Mouse (Mus musculus) stomach, postnatal 0 days (tissue): Measurements from ENCODE around the gene Creb5. TPM values are rescaled to one million over a fixed set of nuclear protein-coding genes. Genes with fewer than 3 reads are reported as not detected.

Source experiments
- ATAC-seq: fragments of 200-750 bp; cut with Nextera tagmentation; 2 replicates; pipeline ENCODE4 v1.8.0; 2017; ENCODE audit not compliant: low FRiP score, low TSS enrichment
- DNase-seq: peaks from one replicate; pipeline ENCODE4 v3.0.0-alpha.2; 2016; ENCODE audit warnings: low spot score
- H3K27ac ChIP-seq: fragments of 300-500 bp; sonication (generic); replicated peaks from 2 replicates; pipeline ENCODE4 v1.5.1; 2014; ENCODE audit warnings: mild to moderate bottlenecking, control low read depth
- H3K27me3 ChIP-seq: fragments of 300-500 bp; sonication (generic); 2 replicates; pipeline ENCODE4 v1.6.1; 2014; ENCODE audit warnings: low read length; ENCODE audit not compliant: control insufficient read depth, insufficient read depth
- H3K36me3 ChIP-seq: fragments of 300-500 bp; sonication (generic); 2 replicates; pipeline ENCODE4 v1.6.1; 2014; ENCODE audit warnings: low read length, mixed read lengths; ENCODE audit not compliant: control insufficient read depth, insufficient read depth
- H3K4me1 ChIP-seq: fragments of 300-500 bp; sonication (generic); replicated peaks from 2 replicates; pipeline ENCODE4 v1.6.1; 2014; ENCODE audit warnings: antibody characterized with exemption; ENCODE audit not compliant: control insufficient read depth, insufficient read depth
- H3K4me2 ChIP-seq: fragments of 300-500 bp; sonication (generic); replicated peaks from 2 replicates; pipeline ENCODE4 v1.6.1; 2014; ENCODE audit warnings: low read depth, mild to moderate bottlenecking, control low read depth, moderate library complexity
- H3K4me3 ChIP-seq: fragments of 300-500 bp; sonication (generic); 2 replicates; pipeline ENCODE4 v1.5.1; 2014; ENCODE audit warnings: low read depth, low read length, control low read depth
- H3K9ac ChIP-seq: fragments of 300-500 bp; sonication (generic); 2 replicates; pipeline ENCODE4 v1.6.1; 2014; ENCODE audit warnings: mild to moderate bottlenecking, low read length, control low read depth, mixed read lengths
- H3K9me3 ChIP-seq: fragments of 300-500 bp; sonication (generic); 2 replicates; pipeline ENCODE4 v1.6.1; 2016; ENCODE audit warnings: low read length; ENCODE audit not compliant: control insufficient read depth
- CTCF ChIP-seq: IDR thresholded peaks from 2 replicates; pipeline ENCODE4 v1.5.1; 2016; ENCODE audit warnings: antibody characterized with exemption, low read depth, mild to moderate bottlenecking, moderate library complexity
- EP300 ChIP-seq: optimal IDR thresholded peaks from 2 replicates; pipeline ENCODE3; 2016; ENCODE audit warnings: antibody characterized with exemption
- WGBS: fragments of 180-500 bp; shearing (Covaris S2); extraction: QIAGEN DNeasy Blood & Tissue Kit; methylation state at CpG from one replicate; pipeline ENCODE4 v1.1.7; 2014; 5-methylcytosine and 5-hydroxymethylcytosine counted together
- polyA plus RNA-seq: library from polyadenylated mRNA; unstranded; fragments of >200 nt; fragmentation: Nextera tagmentation; extraction: Ambion mirVana; gene quantifications from 2 replicates; pipeline ENCODE4 v1.2.1, GENCODE M21; 2015

Gene Creb5
- polyA plus RNA-seq, 1 experiment from 2014 or later, result 3.2 TPM

DNA sequence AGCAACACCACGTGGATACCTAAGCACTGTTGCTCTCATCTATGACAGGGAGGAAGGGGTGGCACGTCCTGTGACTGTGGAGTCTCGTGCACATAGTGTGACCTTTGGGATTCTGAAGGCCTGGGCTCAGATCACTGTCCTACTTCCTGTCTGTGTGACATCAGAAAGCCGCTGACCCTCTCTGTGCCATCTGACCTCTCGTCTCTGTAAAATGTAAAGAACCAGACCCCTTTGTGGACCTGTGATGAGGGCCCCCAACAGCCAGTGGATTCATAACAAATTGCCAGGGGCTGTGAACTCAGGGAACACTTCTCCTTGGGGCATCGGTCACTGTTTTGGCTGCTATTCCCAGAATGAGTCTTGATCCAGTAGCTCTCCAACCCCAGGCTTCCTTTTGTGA is 289.8 kb downstream of the Creb5 start:
- TF ChIP-seq EP300 (no peak), CTCF (no peak)
- Histone ChIP-seq H3K9ac (no peak overlapping the region), H3K27ac (no peak overlapping the region), H3K4me2 (no peak overlapping the region), H3K4me3 (no peak overlapping the region), H3K4me1 (no peaks in the 10 kb centered on the region), H3K27me3 (no peaks in the 10 kb centered on the region), H3K36me3 (no peaks in the 10 kb centered on the region), H3K9me3 (no peaks in the 10 kb centered on the region)
- ATAC-seq, result no peak
- no peak for DNase-seq
- 89% methylated on average over 6 of the region's 6 CpGs for WGBS

DNA sequence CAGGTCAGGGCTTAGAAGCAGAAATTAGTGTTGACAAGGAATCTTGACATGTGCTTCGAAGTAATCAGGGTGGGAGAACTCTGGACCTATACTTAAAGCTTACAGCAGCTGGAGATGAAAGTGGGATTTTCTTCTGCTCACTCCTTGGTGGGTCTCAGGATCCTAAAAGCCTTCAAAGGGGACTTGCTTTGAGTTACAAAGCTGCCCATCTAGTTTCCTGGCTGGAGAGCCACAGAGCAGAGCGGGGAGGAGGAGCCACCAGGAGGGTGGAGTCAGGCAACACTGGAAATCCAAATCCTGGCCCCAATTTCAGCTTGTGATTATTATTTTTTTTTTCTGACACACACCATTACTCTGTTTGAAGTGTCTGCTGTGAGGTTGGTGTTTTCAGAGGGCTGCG is 290.7 kb downstream of the Creb5 start:
- DNase-seq (no peak), ATAC-seq (no peak)
- Histone ChIP-seq H3K27ac (no peak overlapping the region), H3K9ac (no peak overlapping the region), H3K4me1 (no peaks in the 10 kb centered on the region), H3K9me3 (no peaks in the 10 kb centered on the region), H3K27me3 (no peaks in the 10 kb centered on the region), H3K4me2 (no peak overlapping the region), H3K4me3 (no peak overlapping the region), H3K36me3 (no peaks in the 10 kb centered on the region)
- no peak for TF ChIP-seq EP300
- TF ChIP-seq CTCF, result no peak
- 74% methylated on average over 3 of the region's 3 CpGs for WGBS

DNA sequence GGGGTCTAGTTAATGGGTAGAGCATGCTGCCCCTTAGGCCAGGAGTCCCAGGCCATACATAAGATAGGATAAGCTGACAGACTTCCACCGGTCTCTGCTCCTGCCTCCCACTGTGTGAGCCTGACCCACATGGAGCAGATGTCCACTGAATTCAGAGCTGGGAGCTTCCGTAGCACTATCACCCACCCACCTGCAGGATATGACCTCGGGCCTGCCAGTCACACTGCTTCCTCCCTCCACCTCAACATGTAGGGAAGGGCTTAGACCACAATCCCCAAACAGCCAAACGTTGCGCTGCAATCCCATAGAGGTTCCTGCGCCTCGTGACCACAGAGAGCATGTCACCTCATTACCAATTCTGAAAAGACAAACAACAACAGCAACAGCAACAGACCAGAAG is 293.3 kb downstream of the Creb5 start:
- WGBS, result 86% methylated on average over 7 of the region's 7 CpGs
- ATAC-seq (no peak), DNase-seq (no peak)
- Histone ChIP-seq H3K4me3 (no peak overlapping the region), H3K27me3 (no peaks in the 10 kb centered on the region), H3K27ac (no peak overlapping the region), H3K9ac (no peak overlapping the region), H3K9me3 (no peaks in the 10 kb centered on the region), H3K4me1 (no peaks in the 10 kb centered on the region), H3K4me2 (no peak overlapping the region), H3K36me3 (no peaks in the 10 kb centered on the region)
- TF ChIP-seq CTCF (no peak), EP300 (no peak)

DNA sequence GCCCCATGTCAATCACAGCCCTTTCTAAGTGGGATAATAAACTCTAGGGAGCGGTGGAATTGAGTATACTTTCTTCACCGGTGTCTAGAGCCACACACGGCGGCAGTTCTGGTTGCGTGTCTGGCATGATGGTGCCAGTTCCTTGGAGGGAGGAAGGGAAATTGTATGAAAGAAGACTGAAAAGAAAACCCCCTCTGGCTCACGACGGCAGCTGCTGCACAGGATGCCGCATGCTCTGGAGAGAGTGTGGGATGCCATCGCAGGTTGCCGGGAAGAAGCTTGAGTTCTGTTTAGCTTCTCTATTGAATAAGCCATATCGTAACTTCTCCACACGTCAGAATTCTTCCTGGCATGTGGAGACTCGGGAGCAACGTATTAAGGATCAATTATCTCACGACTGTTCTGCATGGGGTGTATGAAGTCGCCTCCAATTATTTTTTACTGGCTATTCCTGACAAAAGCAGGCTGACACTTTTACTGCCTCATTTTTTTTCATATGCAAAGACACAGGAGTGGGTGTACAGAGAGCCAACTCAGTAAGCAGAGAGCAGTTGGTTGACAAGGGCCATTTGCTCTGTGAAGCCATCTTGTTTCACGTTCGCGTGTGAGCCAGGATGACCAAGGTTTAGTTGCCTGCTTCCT is 296.3 kb downstream of the Creb5 start:
- no peak for DNase-seq
- Histone ChIP-seq H3K27me3 (no peaks in the 10 kb centered on the region), H3K4me1 (no peaks in the 10 kb centered on the region), H3K36me3 (no peaks in the 10 kb centered on the region), H3K9me3 (no peaks in the 10 kb centered on the region), H3K27ac (no peak overlapping the region), H3K4me3 (no peak overlapping the region), H3K4me2 (no peak overlapping the region), H3K9ac (no peak overlapping the region)
- TF ChIP-seq CTCF (no peak), EP300 (no peak)
- 72% methylated on average over 19 of the region's 19 CpGs for WGBS
- no peak for ATAC-seq

DNA sequence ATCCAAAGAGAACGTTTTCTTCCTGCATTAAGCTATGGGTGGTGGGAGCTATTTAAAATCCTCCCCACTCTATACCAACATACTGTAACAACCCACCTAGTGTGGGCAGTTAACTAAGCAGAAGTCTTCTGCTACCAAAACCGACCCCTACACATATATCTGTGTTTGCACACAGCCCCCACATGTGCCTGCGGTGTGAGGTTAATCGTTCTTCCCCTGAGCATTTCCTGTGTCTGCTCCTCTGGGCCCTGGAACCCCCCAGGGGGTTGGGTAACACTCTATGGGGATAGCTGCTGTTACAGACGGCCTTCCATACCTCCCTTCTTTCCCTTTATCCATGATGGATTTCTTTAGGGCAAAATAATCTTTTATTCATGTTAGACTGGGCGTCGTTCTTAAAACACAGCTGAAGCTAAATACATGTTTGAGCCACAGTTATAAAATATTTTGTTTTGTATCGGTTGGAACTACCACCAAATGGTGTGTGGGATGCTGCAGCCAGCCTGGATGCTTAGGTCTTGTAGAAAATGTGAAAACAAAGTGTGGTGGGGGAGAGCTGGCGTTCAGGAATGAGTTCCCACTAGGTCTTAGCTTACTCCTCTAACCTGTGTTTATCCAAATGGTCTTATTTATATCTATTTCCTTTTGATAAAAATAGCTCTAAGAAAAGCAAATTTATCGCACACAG is 297.8 kb downstream of the Creb5 start:
- 51% methylated on average over 10 of the region's 10 CpGs for WGBS

DNA sequence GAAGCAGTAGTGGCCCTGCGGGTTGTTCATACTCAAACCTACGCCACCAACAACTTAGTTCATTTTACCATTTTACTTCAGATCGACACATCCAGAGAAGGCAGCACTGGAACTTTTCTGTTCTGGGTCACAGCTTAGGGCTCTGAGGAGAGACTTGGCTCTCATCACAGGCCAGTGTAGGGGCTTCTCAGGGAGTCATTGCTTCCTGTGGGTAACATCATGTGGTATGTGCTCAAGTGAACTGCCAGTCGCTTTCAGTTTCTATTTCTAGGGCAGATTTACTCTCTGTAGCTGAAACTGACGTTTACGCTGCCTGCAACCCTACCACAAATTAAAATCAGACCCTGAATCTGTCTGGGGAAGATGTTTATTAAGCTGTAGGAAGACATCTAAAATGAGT is 302.7 kb downstream of the Creb5 start:
- no peak overlapping the region for H3K9ac ChIP-seq
- 75% methylated on average over 6 of the region's 6 CpGs for WGBS
- no peaks in the 10 kb centered on the region for H3K9me3 ChIP-seq
- H3K4me3 ChIP-seq, result no peak overlapping the region
- H3K4me2 ChIP-seq, result no peak overlapping the region
- no peaks in the 10 kb centered on the region for H3K36me3 ChIP-seq
- ATAC-seq, result no peak
- H3K4me1 ChIP-seq, result no peaks in the 10 kb centered on the region
- DNase-seq, result no peak
- H3K27ac ChIP-seq, result no peak overlapping the region
- no peaks in the 10 kb centered on the region for H3K27me3 ChIP-seq
- no peak for TF ChIP-seq EP300
- no peak for TF ChIP-seq CTCF

More for the DNA sequence above, 297.8 kb downstream of the Creb5 start:
- no peaks in the 10 kb centered on the region for H3K9me3 ChIP-seq
- H3K36me3 ChIP-seq, result no peaks in the 10 kb centered on the region
- H3K27me3 ChIP-seq, result no peaks in the 10 kb centered on the region
- no peak for TF ChIP-seq CTCF
- no peak for TF ChIP-seq EP300
- no peak overlapping the region for H3K4me2 ChIP-seq
- H3K9ac ChIP-seq, result no peak overlapping the region
- no peaks in the 10 kb centered on the region for H3K4me1 ChIP-seq
- H3K4me3 ChIP-seq, result no peak overlapping the region
- ATAC-seq (no peak), DNase-seq (no peak)
- no peak overlapping the region for H3K27ac ChIP-seq
